8 mouse cellular contexts compared by ENCODE assay signal in genomic region chr7:64357405-64357804, GRCm38 (mm10). TPM values are rescaled to one million over a fixed set of nuclear protein-coding genes. Genes with fewer than 3 reads are reported as not detected.
DNase-seq lines count a peak whose midpoint lies in the region; ATAC-seq lines count a peak whose summit lies in the region.

No protein-coding gene starts in this region.

- no peaks in the 10 kb centered on the region for H3K27me3 ChIP-seq in forebrain, embryonic 11.5 days (ENCODE audit: control insufficient read depth, insufficient read depth, low read length)

- no peaks in the 10 kb centered on the region for H3K9me3 ChIP-seq in forebrain, embryonic 11.5 days (ENCODE audit: control insufficient read depth, low read length)

- peaks cover 3% of the 10 kb centered on the region; the same call in 1 of the 2 replicates for H3K36me3 ChIP-seq in forebrain, embryonic 11.5 days (ENCODE audit: control insufficient read depth, insufficient read depth, low read length)

- H3K4me2 ChIP-seq in forebrain, embryonic 11.5 days (ENCODE audit: low read depth, low read length, severe bottlenecking), result no peak overlapping the region

- peaks cover 8% of the 10 kb centered on the region; the same call in 1 of the 2 replicates for H3K4me1 ChIP-seq in forebrain, embryonic 11.5 days (replicated peaks; ENCODE audit: control insufficient read depth, insufficient read depth, low read length)

- H3K27ac ChIP-seq in forebrain, embryonic 11.5 days (ENCODE audit: low read depth, low read length), result no peak overlapping the region

- DNase-seq in cerebellum, adult 18-20 months, result peak; percentile 39
- no peak for DNase-seq in cerebellum, adult 8-10 months
- peak; percentile 75 for DNase-seq in ZHBTc4 (ENCODE audit: low read depth, low spot score)
- DNase-seq in heart, adult 8-10 months (ENCODE audit: low spot score), result peak; percentile 39
- DNase-seq in layer of hippocampus, postnatal 14 days (ENCODE audit: low spot score in 2 of 2), result peak; percentile 50 to 65
- peak; percentile 76 for DNase-seq in ovary, postnatal 36 days (ENCODE audit: low spot score)
- no peak for DNase-seq in forebrain, embryonic 11.5 days (ENCODE audit: low spot score)

- 94% methylated on average over 9 of the region's 9 CpGs for WGBS in forebrain, embryonic 11.5 days

- no peak overlapping the region for H3K4me3 ChIP-seq in forebrain, embryonic 11.5 days (ENCODE audit: low read depth, low read length)

- no peak overlapping the region for H3K9ac ChIP-seq in forebrain, embryonic 11.5 days (ENCODE audit: low read length)

- no peak for ATAC-seq in forebrain, embryonic 11.5 days (replicated peaks; ENCODE audit: low FRiP score)
- ATAC-seq in erythroid progenitor cell, adult 5-6 weeks (replicated peaks; ENCODE audit: low FRiP score, poor library complexity, severe bottlenecking), result no peak

RNA-seq across cellular contexts. Expression of gene Fan1, which starts 16.5 kb away (rescaled TPM):
- total RNA-seq in heart, adult 8-10 months (2022), result 10 to 100 TPM in 3 of 4 experiments, 1 to 10 TPM in 1; 9.9 to 12.5 (median 10.9) TPM
- 10 to 100 TPM; 10.4 to 12.1 TPM for total RNA-seq in layer of hippocampus, postnatal 14 days (2021)
- 8.8 and 9.0 TPM in 2 replicates for polyA plus RNA-seq in forebrain, embryonic 11.5 days (2014; fragmentation: Nextera tagmentation; extraction: Ambion mirVana)
- total RNA-seq in erythroid progenitor cell, adult 5-6 weeks (2015; ENCODE audit: low replicate concordance), result 1.1 and 1.3 TPM in 2 replicates
- total RNA-seq in erythroid progenitor cell, adult 5-6 weeks (2017; ENCODE audit: low replicate concordance), result 2.1 and 3.6 TPM in 2 replicates

RNA-seq across cellular contexts. Expression of gene Mphosph10, which starts 34.7 kb away (rescaled TPM):
- 10 to 100 TPM; 13.0 to 15.5 (median 15.1) TPM for total RNA-seq in heart, adult 8-10 months (2022)
- total RNA-seq in layer of hippocampus, postnatal 14 days (2021), result 10 to 100 TPM; 20.6 to 23.9 TPM
- 52.0 and 55.1 TPM in 2 replicates for polyA plus RNA-seq in forebrain, embryonic 11.5 days (2014; fragmentation: Nextera tagmentation; extraction: Ambion mirVana)
- total RNA-seq in erythroid progenitor cell, adult 5-6 weeks (2015; ENCODE audit: low replicate concordance), result 26.0 and 45.8 TPM in 2 replicates
- total RNA-seq in erythroid progenitor cell, adult 5-6 weeks (2017; ENCODE audit: low replicate concordance), result 13.9 and 31.8 TPM in 2 replicates

RNA-seq across cellular contexts. Expression of gene Mcee, which starts 35.0 kb away (rescaled TPM):
- 100 to 1,000 TPM; 186 to 213 (median 202) TPM for total RNA-seq in heart, adult 8-10 months (2022)
- total RNA-seq in layer of hippocampus, postnatal 14 days (2021), result 10 to 100 TPM; 45.3 to 60.0 TPM
- 36.6 and 37.3 TPM in 2 replicates for polyA plus RNA-seq in forebrain, embryonic 11.5 days (2014; fragmentation: Nextera tagmentation; extraction: Ambion mirVana)
- total RNA-seq in erythroid progenitor cell, adult 5-6 weeks (2015; ENCODE audit: low replicate concordance), result 2.9 and 28.1 TPM in 2 replicates
- 17.8 and 43.5 TPM in 2 replicates for total RNA-seq in erythroid progenitor cell, adult 5-6 weeks (2017; ENCODE audit: low replicate concordance)

Comparison
In these comparisons a context has a peak if more than half of its experiments do, and no peak if none do; other contexts are left out.
1. DNase-seq: peak in cerebellum, adult 18-20 months (2 of 2), ZHBTc4 (single experiment), heart, adult 8-10 months (single experiment), layer of hippocampus, postnatal 14 days (2 of 2) and ovary, postnatal 36 days (single experiment); none in cerebellum, adult 8-10 months (single experiment) and forebrain, embryonic 11.5 days (single experiment).